Mouse (Mus musculus) intestine, postnatal 0 days (tissue): ENCODE results near the gene Ppil6. TPM values are rescaled to one million over a fixed set of nuclear protein-coding genes. Genes with fewer than 3 reads are reported as not detected.

ENCODE experiments used
- ATAC-seq: fragments of 200-750 bp; cut with Nextera tagmentation; 2 replicates; pipeline ENCODE4 v1.8.0; 2017; ENCODE audit warnings: mild to moderate bottlenecking, moderate TSS enrichment, moderate library complexity
- H3K27ac ChIP-seq: fragments of 300-500 bp; sonication (generic); 2 replicates; pipeline ENCODE4 v1.5.1; 2014; ENCODE audit warnings: mild to moderate bottlenecking, low read depth, low read length, moderate library complexity
- H3K27me3 ChIP-seq: fragments of 300-500 bp; sonication (generic); replicated peaks from 2 replicates; pipeline ENCODE4 v1.6.1; 2014; ENCODE audit warnings: low read length, mixed read lengths; ENCODE audit not compliant: control insufficient read depth, insufficient read depth
- H3K36me3 ChIP-seq: fragments of 300-500 bp; sonication (generic); 2 replicates; pipeline ENCODE4 v1.6.1; 2014; ENCODE audit warnings: mild to moderate bottlenecking, moderate library complexity; ENCODE audit not compliant: control insufficient read depth, insufficient read depth
- H3K4me1 ChIP-seq: fragments of 300-500 bp; sonication (generic); replicated peaks from 2 replicates; pipeline ENCODE4 v1.6.1; 2014; ENCODE audit warnings: antibody characterized with exemption, low read length, mixed read lengths; ENCODE audit not compliant: control insufficient read depth, insufficient read depth
- H3K4me2 ChIP-seq: fragments of 300-500 bp; sonication (generic); replicated peaks from 2 replicates; pipeline ENCODE4 v1.6.1; 2014; ENCODE audit warnings: low read depth, mild to moderate bottlenecking, moderate library complexity
- H3K4me3 ChIP-seq: fragments of 300-500 bp; sonication (generic); 2 replicates; pipeline ENCODE4 v1.5.1; 2014; ENCODE audit warnings: low read depth, low read length
- H3K9ac ChIP-seq: fragments of 300-500 bp; sonication (generic); 2 replicates; pipeline ENCODE4 v1.6.1; 2014; ENCODE audit warnings: mild to moderate bottlenecking, low read depth, low read length
- H3K9me3 ChIP-seq: fragments of 300-500 bp; sonication (generic); 2 replicates; pipeline ENCODE4 v1.6.1; 2016; ENCODE audit warnings: mixed run types; ENCODE audit not compliant: control insufficient read depth
- CTCF ChIP-seq: sonication (generic); IDR thresholded peaks from 2 replicates; pipeline ENCODE4 v1.5.1; 2016; ENCODE audit warnings: low read depth, mild to moderate bottlenecking, control low read depth, antibody characterized with exemption, moderate library complexity
- WGBS: fragments of 180-500 bp; shearing (Covaris S2); extraction: QIAGEN DNeasy Blood & Tissue Kit; methylation state at CpG from one replicate; pipeline ENCODE4 v1.1.7; 2014; 5-methylcytosine and 5-hydroxymethylcytosine counted together
- polyA plus RNA-seq: library from polyadenylated mRNA; unstranded; fragments of >200 nt; fragmentation: Nextera tagmentation; extraction: Ambion mirVana; gene quantifications from 2 replicates; pipeline ENCODE4 v1.2.1, GENCODE M21; 2015

Gene Ppil6
- polyA plus RNA-seq, 1 experiment from 2014 or later, result 1.3 TPM

DNA sequence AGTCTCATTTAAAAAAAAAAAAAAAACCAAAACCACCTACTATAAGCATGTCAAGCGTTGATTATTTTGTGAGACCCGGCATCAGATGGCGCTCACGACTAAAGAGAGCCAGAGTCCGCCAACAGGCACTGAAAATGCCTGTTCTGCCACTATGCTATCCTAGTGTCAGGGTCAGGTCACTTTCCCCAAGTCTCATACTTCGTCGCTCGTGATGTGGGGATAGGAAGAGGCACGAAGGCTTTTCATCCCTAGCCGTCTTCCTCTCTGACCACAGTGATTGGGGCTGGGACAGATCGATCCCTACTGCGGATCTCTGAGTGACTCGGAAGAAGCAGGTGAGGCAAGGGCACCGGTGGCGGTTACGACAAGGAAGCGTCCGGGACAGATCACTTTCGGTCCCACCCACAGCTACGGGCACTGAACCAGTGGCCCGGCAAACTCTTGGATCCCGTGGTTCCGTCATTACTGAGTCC is 28.3 kb downstream of the Ppil6 start:
- H3K4me1 ChIP-seq, result peaks cover 8% of the 10 kb centered on the region
- H3K9ac ChIP-seq, result peak overlapping the region; percentile 99
- H3K27ac ChIP-seq, result peak overlapping the region; percentile 98
- no peaks in the 10 kb centered on the region for H3K9me3 ChIP-seq
- ATAC-seq, result peak; percentile 79
- TF ChIP-seq CTCF, result peak; percentile 82
- WGBS, result 0% methylated on average over 23 of the region's 23 CpGs
- H3K27me3 ChIP-seq, result no peaks in the 10 kb centered on the region
- no peaks in the 10 kb centered on the region for H3K36me3 ChIP-seq
- peak overlapping the region; percentile 97 for H3K4me3 ChIP-seq
- peak overlapping the region; percentile 75 for H3K4me2 ChIP-seq

DNA sequence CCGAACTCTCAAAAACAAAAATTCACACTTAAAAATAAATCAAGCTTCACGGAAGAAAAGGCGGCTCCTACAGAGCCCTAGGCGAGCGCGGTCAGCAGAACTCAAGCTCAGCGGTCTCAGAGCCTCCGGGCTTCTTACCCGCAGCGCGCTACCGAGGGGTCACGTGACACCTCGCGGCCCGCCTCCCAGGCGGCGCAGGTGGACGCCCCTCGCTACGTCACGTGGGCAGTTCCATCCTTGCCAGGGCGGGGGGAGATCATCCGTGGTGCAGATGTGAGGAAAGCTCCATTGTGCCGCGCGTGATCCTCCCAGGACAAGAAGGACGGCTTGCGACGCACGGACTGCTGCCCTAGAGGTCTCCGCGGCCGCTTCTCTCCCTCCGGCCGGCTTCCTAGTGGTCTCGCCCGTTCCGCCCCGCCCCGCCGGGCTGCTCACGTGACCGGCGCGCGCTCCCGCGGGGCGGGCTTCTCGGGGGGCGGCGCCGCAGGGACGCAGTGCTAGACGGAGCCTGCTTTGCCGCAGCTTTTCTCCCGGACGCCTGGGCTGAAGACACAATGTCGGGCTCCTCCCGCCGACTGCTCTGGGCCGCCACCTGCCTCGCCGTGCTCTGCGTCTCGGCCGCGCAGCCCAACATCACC is 28.9 kb downstream of the Ppil6 start, which contains the start of gene Cd164:
TSS of gene Cd164 (plus strand) at position 434 of the 638 bp plus-strand sequence.
- peak; percentile 93 for ATAC-seq
- Histone ChIP-seq H3K4me3 (peak within 1 kb of the TSS; percentile 97), H3K27me3 (no peaks in the 10 kb centered on the region), H3K27ac (peak within 1 kb of the TSS; percentile 98), H3K9ac (peak within 1 kb of the TSS; percentile 99), H3K4me2 (peak within 1 kb of the TSS; percentile 75), H3K36me3 (no peaks in the 10 kb centered on the region), H3K9me3 (no peaks in the 10 kb centered on the region), H3K4me1 (peaks cover 8% of the 10 kb centered on the region)
- WGBS, result under 1% methylated on average over 63 of the region's 69 CpGs
- TF ChIP-seq CTCF, result no peak; the same call in 1 of the 2 replicates

DNA sequence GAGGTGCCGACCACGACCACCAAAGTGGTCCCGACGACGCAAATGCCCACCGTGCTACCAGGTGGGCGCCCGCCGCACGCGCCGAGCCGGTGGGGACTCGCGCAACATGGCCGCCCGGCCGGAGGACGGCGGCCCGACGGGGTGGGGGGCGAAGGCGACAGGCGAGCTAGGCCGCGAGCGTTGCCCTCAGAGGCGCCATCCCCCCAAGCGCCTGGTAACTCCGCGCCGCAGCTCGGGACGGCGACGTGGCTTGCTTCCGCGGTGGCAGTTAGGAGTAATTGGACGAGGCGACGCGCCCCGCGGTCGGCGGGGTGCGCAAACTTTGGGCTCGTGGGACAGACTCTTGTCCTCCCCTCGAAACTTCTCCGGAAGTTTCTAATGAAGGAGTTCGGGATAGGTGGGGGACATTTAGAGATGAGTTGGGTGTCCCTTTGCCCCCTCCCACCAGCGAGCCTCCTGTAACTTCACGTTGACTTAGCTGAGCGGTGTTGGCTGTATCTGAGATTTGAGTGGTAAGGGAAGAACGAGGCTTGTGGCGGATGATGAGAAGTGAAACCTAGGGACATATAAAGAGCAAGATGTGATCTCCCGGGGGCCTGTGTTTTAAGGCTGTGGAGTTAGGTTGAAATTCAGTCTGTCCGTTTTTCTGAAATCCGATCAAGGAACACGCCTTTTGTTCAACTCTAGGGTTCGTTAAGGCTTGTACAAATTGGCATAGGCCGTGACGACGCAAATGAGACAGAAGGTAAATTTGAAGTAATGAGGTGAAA is 29.6 kb downstream of the Ppil6 start:
- Histone ChIP-seq H3K4me3 (peak overlapping the region; percentile 97), H3K9me3 (no peaks in the 10 kb centered on the region), H3K27me3 (no peaks in the 10 kb centered on the region), H3K36me3 (0 out of 2 replicates have a peak, but pooled peaks cover 4% of the 10 kb centered on the region), H3K4me1 (peaks cover 8% of the 10 kb centered on the region), H3K4me2 (peak overlapping the region; percentile 75), H3K9ac (peak overlapping the region; percentile 99), H3K27ac (peak overlapping the region; percentile 98)
- under 1% methylated on average over 65 of the region's 65 CpGs for WGBS
- ATAC-seq, result peak; percentile 35
- no peak for TF ChIP-seq CTCF

DNA sequence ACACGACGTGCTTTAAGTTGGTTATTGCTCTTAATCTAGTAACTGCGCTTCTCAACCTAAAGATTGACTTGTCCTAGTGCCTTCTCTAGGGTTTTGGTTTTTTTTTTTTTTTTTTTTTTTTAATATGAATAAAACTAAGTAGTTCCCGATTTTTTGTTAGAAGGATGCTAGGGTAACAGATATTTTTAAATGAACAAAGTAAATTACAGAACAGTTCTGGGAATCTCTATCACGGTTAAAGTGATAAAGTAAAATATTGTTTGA is 30.1 kb downstream of the Ppil6 start:
- Histone ChIP-seq H3K4me2 (peak overlapping the region; percentile 75), H3K4me1 (peaks cover 8% of the 10 kb centered on the region), H3K36me3 (0 out of 2 replicates have a peak, but pooled peaks cover 7% of the 10 kb centered on the region), H3K4me3 (peak overlapping the region; percentile 97), H3K9ac (peak overlapping the region; percentile 99), H3K27ac (no peak overlapping the region), H3K27me3 (no peaks in the 10 kb centered on the region), H3K9me3 (no peaks in the 10 kb centered on the region)
- no peak for TF ChIP-seq CTCF
- WGBS, result 2% methylated on average over 5 of the region's 5 CpGs
- ATAC-seq, result no peak

DNA sequence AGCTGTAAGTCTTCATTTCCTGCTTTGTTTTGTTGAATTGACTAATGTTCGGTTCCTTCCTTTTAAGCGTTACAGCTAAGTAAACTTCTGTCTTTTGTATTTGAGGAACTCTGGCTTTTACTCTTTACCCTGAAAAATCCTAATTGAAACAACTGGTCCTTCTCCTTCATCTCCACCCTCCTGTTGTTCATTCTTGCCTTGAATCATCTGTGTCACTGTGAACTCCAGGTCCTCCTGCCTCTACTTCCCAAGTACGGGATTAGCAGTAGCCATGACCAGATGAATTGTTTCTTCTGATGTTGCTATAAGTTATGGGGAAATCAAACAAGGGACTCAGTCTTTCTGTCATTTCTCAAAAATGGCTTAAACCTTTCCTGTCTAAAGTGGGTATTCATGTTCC is 33.1 kb downstream of the Ppil6 start:
- H3K9ac ChIP-seq, result no peak overlapping the region
- H3K4me1 ChIP-seq, result peaks cover 8% of the 10 kb centered on the region
- WGBS, result 52% methylated on average over 3 of the region's 3 CpGs
- no peak overlapping the region for H3K4me2 ChIP-seq
- ATAC-seq, result no peak
- H3K9me3 ChIP-seq, result no peaks in the 10 kb centered on the region
- no peak overlapping the region for H3K4me3 ChIP-seq
- H3K27ac ChIP-seq, result no peak overlapping the region
- H3K36me3 ChIP-seq, result peaks cover 26% of the 10 kb centered on the region
- no peak for TF ChIP-seq CTCF
- H3K27me3 ChIP-seq, result no peaks in the 10 kb centered on the region

DNA sequence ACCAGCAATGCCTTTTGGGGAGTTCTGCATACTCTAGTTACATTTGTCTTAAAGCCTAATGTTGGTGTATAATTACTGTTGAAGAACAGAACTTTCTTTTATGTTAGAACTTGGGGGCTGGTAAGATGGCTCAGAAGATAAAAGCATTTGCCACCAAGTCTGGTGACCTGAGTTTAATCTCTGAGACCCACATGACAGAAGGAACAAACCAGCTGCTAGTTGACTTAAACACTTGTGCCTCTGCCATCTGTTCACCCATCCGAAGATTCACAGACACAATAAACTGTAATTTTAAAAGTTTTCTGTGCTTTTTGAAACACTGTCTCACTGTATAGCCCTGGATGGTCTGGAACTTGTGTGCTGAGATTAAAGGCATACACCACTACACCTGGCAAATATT is 35.5 kb downstream of the Ppil6 start:
- no peak overlapping the region for H3K4me3 ChIP-seq
- no peak for ATAC-seq
- no peak overlapping the region for H3K4me2 ChIP-seq

More for the DNA sequence above, 35.5 kb downstream of the Ppil6 start:
- Histone ChIP-seq H3K27me3 (no peaks in the 10 kb centered on the region), H3K27ac (no peak overlapping the region), H3K9ac (no peak overlapping the region), H3K36me3 (peaks cover 42% of the 10 kb centered on the region), H3K4me1 (peaks cover 8% of the 10 kb centered on the region), H3K9me3 (no peaks in the 10 kb centered on the region)
- no peak for TF ChIP-seq CTCF
- 70% methylated on average over 1 of the region's 1 CpGs for WGBS
